Mouse (Mus musculus): ENCODE measurements around the gene S100a4.

DNA sequence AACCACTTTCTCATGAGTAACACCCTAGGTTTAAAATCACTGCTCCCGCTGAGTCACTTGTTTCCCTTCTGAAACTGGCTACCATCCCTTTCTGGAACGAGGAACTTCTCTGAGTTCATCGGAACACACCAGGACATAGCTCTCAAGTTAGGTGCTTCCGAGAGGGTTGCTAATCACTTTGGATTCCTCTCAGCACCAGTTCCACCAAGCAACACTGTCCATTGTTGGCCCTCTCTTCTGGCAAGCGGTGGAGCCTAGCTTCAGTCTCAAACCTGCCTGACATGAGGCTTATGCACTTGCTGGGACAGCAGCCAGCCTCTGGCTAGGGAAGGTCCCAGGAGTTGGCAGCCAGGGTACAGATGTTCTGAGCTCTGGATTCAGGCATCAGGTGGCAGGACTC lies 28.9 kb upstream of the S100a4 start:
- TF ChIP-seq POLR2A (IDR thresholded peaks at IDR 0.05; ENCODE audit: borderline replicate concordance, extremely low read depth, insufficient read depth, insufficient read length, poor library complexity, severe bottlenecking) = no peak
- no peak for TF ChIP-seq CTCF (IDR thresholded peaks at IDR 0.05; ENCODE audit: borderline replicate concordance, extremely low read depth, insufficient read depth, insufficient read length)
